Mouse (Mus musculus) embryonic facial prominence, embryonic 12.5 days (tissue): ENCODE measurements around the gene Six2. TPM values are rescaled to one million over a fixed set of nuclear protein-coding genes. Genes with fewer than 3 reads are reported as not detected.
"Not testable (repeated sequence)": the region's sequence is repeated elsewhere in the genome, so short reads cannot be mapped to it uniquely, and the experiment has no call there.

Experiments used
- ATAC-seq: fragments of 200-750 bp; cut with Nextera tagmentation; 2 replicates; pipeline ENCODE4 v1.8.0; 2017; ENCODE audit not compliant: insufficient number of reproducible peaks, insufficient read depth, low FRiP score, low TSS enrichment
- H3K27ac ChIP-seq: fragments of 300-500 bp; sonication (generic); 2 replicates; pipeline ENCODE4 v1.5.1; 2016; ENCODE audit warnings: mild to moderate bottlenecking
- H3K27me3 ChIP-seq: fragments of 300-500 bp; sonication (generic); 2 replicates; pipeline ENCODE4 v1.6.1; 2016; ENCODE audit warnings: mild to moderate bottlenecking, moderate library complexity
- H3K36me3 ChIP-seq: fragments of 300-500 bp; sonication (generic); 2 replicates; pipeline ENCODE4 v1.6.1; 2016; ENCODE audit warnings: mild to moderate bottlenecking
- H3K4me1 ChIP-seq: fragments of 300-500 bp; sonication (generic); 2 replicates; pipeline ENCODE4 v1.6.1; 2016
- H3K4me2 ChIP-seq: fragments of 300-500 bp; sonication (generic); replicated peaks from 2 replicates; pipeline ENCODE4 v1.6.1; 2016; ENCODE audit warnings: mild to moderate bottlenecking, moderate library complexity
- H3K4me3 ChIP-seq: fragments of 300-500 bp; sonication (generic); 2 replicates; pipeline ENCODE4 v1.5.1; 2016; ENCODE audit warnings: mild to moderate bottlenecking
- H3K9ac ChIP-seq: fragments of 300-500 bp; sonication (generic); 2 replicates; pipeline ENCODE4 v1.6.1; 2016; ENCODE audit warnings: mild to moderate bottlenecking, moderate library complexity
- H3K9me3 ChIP-seq: fragments of 300-500 bp; sonication (generic); 2 replicates; pipeline ENCODE4 v1.6.1; 2016; ENCODE audit warnings: mild to moderate bottlenecking, moderate library complexity
- WGBS: fragments of 180-500 bp; shearing (Covaris S2); methylation state at CpG from one replicate; pipeline ENCODE4 v1.1.7; 2016; 5-methylcytosine and 5-hydroxymethylcytosine counted together
- polyA plus RNA-seq: library from polyadenylated mRNA; unstranded; fragments of >200 nt; fragmentation: Nextera tagmentation; extraction: Ambion mirVana; gene quantifications from 2 replicates; pipeline ENCODE4 v1.2.1, GENCODE M21; 2016

The Six2 gene
- polyA plus RNA-seq, 1 experiment from 2014 or later = 33.2 TPM

- 2% methylated on average over 35 of the region's 35 CpGs for WGBS
- H3K4me1 ChIP-seq = peaks cover 34% of the 10 kb centered on the region
- peaks cover 6% of the 10 kb centered on the region; the same call in 1 of the 2 replicates for H3K36me3 ChIP-seq
- peak overlapping the region; percentile 59 for H3K4me2 ChIP-seq
- peaks cover 42% of the 10 kb centered on the region for H3K27me3 ChIP-seq
- H3K4me3 ChIP-seq = peak overlapping the region; percentile 59
- H3K27ac ChIP-seq = peak overlapping the region; percentile 83
- peak overlapping the region; percentile 70 for H3K9ac ChIP-seq
- peak; percentile 2; the same call in 1 of the 2 replicates for ATAC-seq
- H3K9me3 ChIP-seq = no peaks in the 10 kb centered on the region
Measured at GRCm38 (mm10) chr17:85688911-85689806, 1.1 kb upstream of the Six2 start.

GRCm38 (mm10) chr17:85687421-85688235 lies 446 bp downstream of the Six2 start:
- peak overlapping the region; percentile 59 for H3K4me2 ChIP-seq
- WGBS = under 1% methylated on average over 78 of the region's 109 CpGs
- H3K4me3 ChIP-seq = peak overlapping the region; percentile 59
- peak overlapping the region; percentile 95 for H3K27ac ChIP-seq
- peaks cover 31% of the 10 kb centered on the region for H3K4me1 ChIP-seq
- peaks cover 14% of the 10 kb centered on the region; the same call in 1 of the 2 replicates for H3K36me3 ChIP-seq
- H3K27me3 ChIP-seq = peaks cover 29% of the 10 kb centered on the region
- peak overlapping the region; percentile 96 for H3K9ac ChIP-seq
- no peaks in the 10 kb centered on the region for H3K9me3 ChIP-seq
- ATAC-seq = no peak

GRCm38 (mm10) chr17:85686476-85687420 lies 1.3 kb downstream of the Six2 start:
- peak overlapping the region; percentile 96 for H3K9ac ChIP-seq
- WGBS = under 1% methylated on average over 42 of the region's 42 CpGs
- H3K27ac ChIP-seq = peak overlapping the region; percentile 95
- H3K4me2 ChIP-seq = peak overlapping the region; percentile 59
- peaks cover 29% of the 10 kb centered on the region for H3K4me1 ChIP-seq
- no peak for ATAC-seq
- H3K27me3 ChIP-seq = peaks cover 34% of the 10 kb centered on the region
- no peaks in the 10 kb centered on the region for H3K9me3 ChIP-seq
- H3K36me3 ChIP-seq = peaks cover 14% of the 10 kb centered on the region; the same call in 1 of the 2 replicates
- H3K4me3 ChIP-seq = peak overlapping the region; percentile 59

- Histone ChIP-seq H3K9me3 (no peaks in the 10 kb centered on the region), H3K27ac (peak overlapping the region; percentile 95), H3K9ac (peak overlapping the region; percentile 96), H3K36me3 (peaks cover 14% of the 10 kb centered on the region; the same call in 1 of the 2 replicates), H3K27me3 (peaks cover 36% of the 10 kb centered on the region), H3K4me2 (peak overlapping the region; percentile 59), H3K4me3 (peak overlapping the region; percentile 59), H3K4me1 (peaks cover 31% of the 10 kb centered on the region)
- ATAC-seq = no peak
- WGBS = 3% methylated on average over 11 of the region's 11 CpGs
Measured at GRCm38 (mm10) chr17:85685689-85686281, 2.3 kb downstream of the Six2 start.

GRCm38 (mm10) chr17:85684841-85685688 lies 3.0 kb downstream of the Six2 start:
- WGBS = 1% methylated on average over 46 of the region's 46 CpGs
- no peak for ATAC-seq
- peak overlapping the region; percentile 95 for H3K27ac ChIP-seq
- peaks cover 35% of the 10 kb centered on the region for H3K27me3 ChIP-seq
- H3K4me3 ChIP-seq = peak overlapping the region; percentile 59
- peak overlapping the region; percentile 96 for H3K9ac ChIP-seq
- H3K4me1 ChIP-seq = peaks cover 33% of the 10 kb centered on the region
- no peaks in the 10 kb centered on the region for H3K9me3 ChIP-seq
- H3K4me2 ChIP-seq = peak overlapping the region; percentile 59
- peaks cover 14% of the 10 kb centered on the region; the same call in 1 of the 2 replicates for H3K36me3 ChIP-seq

- Histone ChIP-seq H3K4me3 (peak overlapping the region; percentile 59), H3K4me1 (peaks cover 39% of the 10 kb centered on the region), H3K27me3 (peaks cover 35% of the 10 kb centered on the region), H3K27ac (peak overlapping the region; percentile 63), H3K36me3 (peaks cover 14% of the 10 kb centered on the region; the same call in 1 of the 2 replicates), H3K4me2 (peak overlapping the region; percentile 59), H3K9ac (peak overlapping the region; percentile 96)
- not testable (repeated sequence) for H3K9me3 ChIP-seq, ATAC-seq
- 2% methylated on average over 6 of the region's 6 CpGs for WGBS
Measured at GRCm38 (mm10) chr17:85684436-85684835, 3.6 kb downstream of the Six2 start.

- ATAC-seq = no peak
- H3K4me3 ChIP-seq = peak overlapping the region; percentile 59
- peak overlapping the region; percentile 63; the same call in 1 of the 2 replicates for H3K27ac ChIP-seq
- no peaks in the 10 kb centered on the region for H3K9me3 ChIP-seq
- H3K4me2 ChIP-seq = peak overlapping the region; percentile 59
- peaks cover 40% of the 10 kb centered on the region for H3K27me3 ChIP-seq
- peaks cover 42% of the 10 kb centered on the region for H3K4me1 ChIP-seq
- 2% methylated on average over 17 of the region's 17 CpGs for WGBS
- peaks cover 14% of the 10 kb centered on the region; the same call in 1 of the 2 replicates for H3K36me3 ChIP-seq
- peak overlapping the region; percentile 96 for H3K9ac ChIP-seq
Measured at GRCm38 (mm10) chr17:85683984-85684307, 4.1 kb downstream of the Six2 start.

- no peak for ATAC-seq
- Histone ChIP-seq H3K27me3 (peaks cover 42% of the 10 kb centered on the region), H3K9me3 (no peaks in the 10 kb centered on the region), H3K36me3 (peaks cover 14% of the 10 kb centered on the region; the same call in 1 of the 2 replicates), H3K4me1 (peaks cover 41% of the 10 kb centered on the region), H3K4me3 (peak overlapping the region; percentile 59), H3K4me2 (peak overlapping the region; percentile 59), H3K9ac (peak overlapping the region; percentile 96), H3K27ac (peak overlapping the region; percentile 63)
- 8% methylated on average over 25 of the region's 25 CpGs for whole genome bisulfite sequencing
Measured at GRCm38 (mm10) chr17:85683111-85683983, 4.7 kb downstream of the Six2 start.

- Histone ChIP-seq H3K4me2 (peak overlapping the region; percentile 59), H3K9me3 (no peaks in the 10 kb centered on the region), H3K36me3 (peaks cover 14% of the 10 kb centered on the region; the same call in 1 of the 2 replicates), H3K4me3 (peak overlapping the region; percentile 59), H3K4me1 (peaks cover 40% of the 10 kb centered on the region), H3K27me3 (peaks cover 46% of the 10 kb centered on the region), H3K9ac (peak overlapping the region; percentile 96), H3K27ac (peak overlapping the region; percentile 71)
- no peak for ATAC-seq
- WGBS = 6% methylated on average over 7 of the region's 7 CpGs
Measured at GRCm38 (mm10) chr17:85682181-85682710, 5.8 kb downstream of the Six2 start.
